Mouse (Mus musculus): Measurements from ENCODE around the gene Map3k7cl.

GRCm38 (mm10) chr16:87638098-87638497 is 85.0 kb downstream of the Map3k7cl start:
- TF ChIP-seq CTCF (IDR thresholded peaks at IDR 0.05; ENCODE audit: borderline replicate concordance, insufficient read depth, low read depth, low read length) (no peak), POLR2A (IDR thresholded peaks at IDR 0.05; ENCODE audit: borderline replicate concordance, insufficient read depth, low read length) (no peak)
